Mouse (Mus musculus): Measurements from ENCODE around the gene Car5b.

The Car5b gene

DNA sequence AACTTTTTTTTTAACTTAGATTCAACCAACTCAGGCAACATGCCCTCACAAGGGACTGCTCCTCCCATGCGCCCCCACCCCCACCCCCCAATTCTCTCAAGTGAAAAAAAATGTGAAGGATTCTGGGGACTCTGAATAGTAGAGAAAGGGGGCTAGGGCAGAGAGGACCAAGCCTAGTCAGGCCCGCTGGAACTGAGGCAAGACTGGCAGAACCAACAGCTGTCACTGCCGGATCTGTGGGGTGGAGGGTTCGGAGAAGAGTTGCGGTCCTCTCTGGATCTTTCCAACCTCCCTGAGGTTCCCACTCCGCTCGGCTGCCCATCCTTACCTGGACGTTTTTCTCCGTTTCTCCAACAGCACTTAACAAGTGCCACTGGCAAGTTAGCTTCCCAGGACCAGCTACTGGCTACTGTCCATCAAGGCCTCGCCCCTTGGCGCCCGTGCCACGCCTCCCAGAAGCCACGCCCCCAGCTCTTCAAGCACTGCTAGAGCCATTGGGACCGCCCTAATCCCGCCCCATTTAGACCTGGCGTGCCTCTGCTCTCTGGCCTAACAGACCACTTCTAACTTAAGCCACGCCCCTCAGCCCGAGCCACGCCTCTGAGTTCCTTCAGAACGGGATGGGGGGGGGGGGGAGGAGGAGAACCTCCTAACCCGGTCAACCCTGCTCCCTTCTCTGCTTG, at the start of gene Car5b:
Gene Car5b, minus strand, starts transcription at position 391 of the 683 bp plus-strand sequence.
- peak; percentile 80 for DNase-seq (ENCODE audit: low spot score)

DNA sequence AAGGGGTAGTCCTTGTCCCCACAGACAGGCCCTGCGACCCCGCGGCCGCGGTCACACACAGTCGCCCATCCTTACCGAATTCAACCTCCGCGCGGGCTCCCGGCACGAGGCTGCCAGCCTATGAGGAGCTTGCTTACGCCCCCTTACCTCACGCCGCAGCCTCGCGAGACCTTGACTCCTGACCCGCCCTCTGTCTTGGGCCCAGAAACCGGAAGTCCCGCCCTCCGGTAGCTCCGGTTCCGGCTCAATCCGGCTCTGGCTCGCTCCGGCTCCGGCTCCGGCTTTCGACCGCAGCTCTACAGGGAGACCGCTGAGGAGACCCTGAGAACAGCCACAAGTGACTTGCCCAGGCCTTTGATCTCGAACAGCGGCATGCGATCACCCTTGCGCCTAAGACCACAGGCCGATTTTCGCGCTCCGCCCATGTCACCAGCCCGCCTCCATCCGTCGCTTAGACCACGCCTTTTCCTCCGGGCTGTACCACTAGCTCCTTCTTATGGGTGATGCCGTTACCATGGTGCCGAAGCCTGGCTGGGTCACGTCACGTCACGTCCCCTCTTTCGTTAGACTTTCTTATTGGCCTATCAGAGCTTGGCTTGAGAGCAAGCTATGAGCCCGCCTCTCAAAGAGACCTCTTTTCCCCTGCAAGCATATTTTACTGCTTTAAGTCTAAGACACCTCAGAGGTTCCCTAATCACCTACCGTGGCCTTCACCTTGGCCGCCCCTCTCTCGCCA, 48.4 kb upstream of the Car5b start, which contains the start of gene Siah1b:
Gene Siah1b, minus strand, starts transcription at position 454 of the 736 bp plus-strand sequence.
- DNase-seq (ENCODE audit: low spot score) = peak; percentile 83

DNA sequence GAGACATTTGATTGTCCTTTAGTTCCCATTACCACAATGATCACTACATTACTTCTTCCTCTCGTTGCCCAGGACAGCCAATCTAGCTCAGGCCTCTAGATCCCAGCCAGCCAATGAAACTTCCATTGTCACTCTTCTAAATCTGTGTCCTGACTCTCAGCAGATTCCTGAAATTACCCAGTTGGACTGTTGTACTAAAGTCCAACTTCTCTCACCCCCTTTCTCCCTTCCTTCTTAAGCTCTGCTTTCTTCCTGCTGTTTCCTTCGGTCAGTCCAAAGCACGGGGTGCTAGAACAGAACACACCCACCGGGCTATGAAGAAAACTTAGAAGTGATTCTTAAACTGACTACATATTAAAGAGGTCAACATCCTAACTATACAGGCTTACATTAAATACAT, 41.2 kb upstream of the Car5b start:
- DNase-seq (ENCODE audit: low spot score) = no peak

DNA sequence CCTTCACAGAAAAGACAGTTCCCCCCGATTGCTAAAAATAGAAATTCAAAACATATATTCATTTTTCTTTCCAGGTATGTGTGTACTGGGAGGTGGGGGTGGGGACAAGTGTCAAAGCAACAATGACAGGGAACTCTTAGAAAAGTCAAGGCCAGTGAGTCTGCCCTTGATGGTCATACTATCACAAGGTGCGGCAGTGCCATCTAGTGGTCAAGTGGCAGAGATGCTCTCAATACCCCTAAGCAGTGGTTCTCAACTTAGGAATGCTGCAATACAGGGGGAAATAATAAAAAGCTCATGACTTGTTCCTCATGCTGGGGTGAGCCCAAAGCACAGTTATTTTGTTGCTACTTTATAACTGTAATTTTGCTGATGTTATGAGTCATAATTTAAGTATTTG, 38.4 kb upstream of the Car5b start:
- peak; percentile 64 for DNase-seq (ENCODE audit: low spot score)

DNA sequence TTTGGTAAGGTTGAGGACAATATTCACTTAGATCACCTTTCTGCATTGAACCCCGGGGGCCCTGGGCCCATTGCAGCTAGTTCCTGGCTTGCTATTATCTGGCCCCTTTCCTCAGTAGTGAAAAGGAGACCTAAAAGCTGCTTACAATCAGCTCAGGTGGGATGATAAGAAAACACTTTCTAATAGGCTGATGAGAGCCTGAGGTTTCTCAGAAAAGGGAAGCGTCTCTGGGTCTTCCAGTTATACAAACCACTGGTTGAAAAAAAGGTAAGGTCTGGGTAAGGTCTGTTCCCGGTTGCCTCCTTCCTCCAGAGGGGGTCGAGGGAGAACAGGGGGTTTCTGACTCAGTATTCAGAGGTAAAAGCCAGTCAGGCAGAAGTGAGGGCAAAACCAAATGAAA, 31.3 kb upstream of the Car5b start:
- no peak for DNase-seq (ENCODE audit: low spot score)

DNA sequence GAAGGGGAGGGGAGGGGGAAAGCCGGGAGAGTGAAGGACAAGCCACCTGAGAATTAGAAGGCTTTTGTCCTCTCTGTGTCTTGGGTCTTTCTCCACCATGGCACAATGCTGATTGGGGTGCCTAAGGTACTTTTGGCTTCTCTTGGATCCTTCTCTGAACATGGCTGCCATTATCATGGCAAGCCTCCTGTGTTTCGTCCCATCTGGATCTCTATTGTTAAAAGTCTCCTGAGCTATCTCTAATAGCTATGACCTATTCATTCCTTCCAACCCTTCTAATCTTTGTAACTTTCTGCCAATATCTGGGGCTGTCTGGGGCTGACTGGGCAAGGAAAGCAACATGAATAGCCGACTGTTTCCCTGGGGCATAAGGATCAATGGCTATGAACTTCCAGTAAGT, 30.7 kb upstream of the Car5b start:
- DNase-seq (ENCODE audit: low spot score) = no peak

DNA sequence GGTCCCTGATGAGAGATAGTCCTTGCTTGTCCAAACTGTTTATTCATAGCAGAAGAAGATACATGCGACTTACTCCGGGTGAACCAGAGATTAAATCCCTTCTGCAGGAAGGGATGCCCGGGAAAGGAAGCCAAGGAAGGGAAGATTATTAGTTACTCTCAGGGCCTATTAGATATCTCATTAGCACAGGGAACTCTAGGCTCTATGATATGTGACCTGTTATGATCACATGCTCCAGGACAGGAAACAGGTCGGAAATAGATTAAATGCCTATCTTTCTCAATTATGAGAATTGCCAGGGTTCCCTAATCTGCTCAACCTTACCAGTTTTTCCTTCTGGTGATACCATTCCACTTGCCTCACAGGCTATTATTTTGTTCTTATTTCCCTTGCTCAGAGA, 27.9 kb upstream of the Car5b start:
- no peak for DNase-seq (ENCODE audit: low spot score)

DNA sequence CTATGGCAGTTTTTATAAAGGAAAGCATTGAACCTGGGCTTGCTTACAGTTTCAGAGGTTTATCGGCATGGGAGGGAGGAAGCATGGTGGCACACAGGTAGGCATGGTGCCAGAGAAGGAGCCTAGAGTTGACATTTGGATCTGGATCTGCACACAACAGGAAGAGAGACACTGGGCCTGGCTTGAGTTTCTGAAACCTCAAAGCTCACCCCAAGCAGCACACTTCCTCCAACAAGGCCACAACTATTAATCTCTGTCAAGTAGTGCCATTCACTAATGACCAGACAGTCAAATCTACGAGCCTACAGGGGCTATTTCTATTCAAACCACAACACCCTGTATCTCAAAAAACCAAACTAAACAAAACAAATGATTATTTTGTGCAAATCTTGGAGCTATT, 18.9 kb upstream of the Car5b start:
- DNase-seq (ENCODE audit: low spot score) = no peak

DNA sequence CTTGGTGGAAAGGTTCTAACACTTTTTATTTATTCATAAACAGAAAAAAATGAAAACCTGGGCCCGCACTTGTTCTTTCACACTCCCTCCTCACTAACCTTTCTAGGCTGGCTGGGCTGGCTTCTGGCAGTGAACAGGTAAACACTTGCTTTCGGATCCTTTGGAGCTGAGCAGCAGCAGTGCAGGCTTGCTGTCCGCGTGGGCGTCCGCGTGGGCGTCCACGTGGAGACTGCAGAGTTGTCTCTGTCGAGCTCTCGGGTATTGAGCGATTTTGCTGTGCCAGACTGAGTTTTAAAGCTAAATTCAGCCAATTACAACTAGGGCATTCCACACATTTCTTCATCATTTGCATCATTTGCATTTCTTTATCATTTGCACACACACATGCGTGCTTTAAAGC, 14.3 kb upstream of the Car5b start:
- no peak for DNase-seq (ENCODE audit: low spot score)

DNA sequence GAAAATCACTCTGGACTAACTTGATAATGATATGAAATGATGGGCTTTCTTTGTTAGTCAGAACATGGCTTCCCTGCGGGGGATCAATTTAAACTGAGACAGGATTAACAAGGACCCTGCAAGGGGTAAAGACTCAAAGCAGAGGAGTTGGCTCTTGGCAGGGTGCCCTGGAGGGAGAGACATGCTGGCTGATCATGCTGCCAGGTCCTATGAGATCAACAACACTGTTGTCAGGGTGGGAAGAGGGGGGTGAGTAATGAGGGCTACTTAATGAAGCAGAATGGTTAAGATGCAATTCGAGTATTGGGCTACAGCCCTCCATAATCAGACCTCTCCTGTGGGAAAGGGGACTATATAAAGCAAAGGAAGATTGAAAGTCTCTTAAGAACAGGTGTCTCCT, 11.1 kb upstream of the Car5b start:
- no peak for DNase-seq (ENCODE audit: low spot score)

DNA sequence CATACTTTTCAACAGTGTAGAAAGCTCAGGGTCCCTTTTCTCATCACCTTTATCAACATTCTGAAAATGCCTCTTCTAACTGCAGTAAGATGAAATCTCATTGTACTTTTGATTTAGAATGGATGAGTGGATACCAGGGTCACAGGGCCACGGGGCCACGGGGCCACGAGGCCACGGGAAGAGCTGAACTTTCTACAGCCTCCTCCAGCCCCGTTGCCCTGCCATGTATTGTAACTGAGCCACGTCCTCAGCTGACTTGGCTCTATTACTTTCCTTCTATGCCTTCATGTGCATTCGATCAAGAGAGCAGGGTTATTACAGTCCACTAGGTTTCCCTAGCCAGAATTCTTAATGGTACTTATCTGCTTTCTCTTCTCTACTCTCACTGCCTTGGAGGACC, 8.1 kb upstream of the Car5b start:
- no peak for DNase-seq (ENCODE audit: low spot score)

DNA sequence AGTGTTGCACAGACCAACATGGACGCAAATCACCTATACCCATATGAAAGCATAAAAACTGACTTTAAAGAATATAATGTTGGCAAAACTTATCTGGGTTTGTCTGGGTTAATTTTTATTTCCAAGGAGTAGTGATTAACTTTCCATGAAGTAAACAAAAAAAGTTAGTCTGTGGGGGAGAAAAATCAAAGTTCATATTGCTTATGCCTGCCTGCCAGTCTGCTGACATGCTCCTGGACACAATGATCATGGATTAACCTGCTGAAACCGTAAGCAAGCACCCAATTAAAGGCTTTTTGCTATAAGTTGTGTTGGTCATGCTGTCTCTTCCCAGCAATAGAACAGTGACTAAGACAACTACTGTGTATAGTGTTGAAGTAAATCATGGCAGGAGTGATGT, 7.6 kb upstream of the Car5b start:
- DNase-seq (ENCODE audit: low spot score) = no peak

DNA sequence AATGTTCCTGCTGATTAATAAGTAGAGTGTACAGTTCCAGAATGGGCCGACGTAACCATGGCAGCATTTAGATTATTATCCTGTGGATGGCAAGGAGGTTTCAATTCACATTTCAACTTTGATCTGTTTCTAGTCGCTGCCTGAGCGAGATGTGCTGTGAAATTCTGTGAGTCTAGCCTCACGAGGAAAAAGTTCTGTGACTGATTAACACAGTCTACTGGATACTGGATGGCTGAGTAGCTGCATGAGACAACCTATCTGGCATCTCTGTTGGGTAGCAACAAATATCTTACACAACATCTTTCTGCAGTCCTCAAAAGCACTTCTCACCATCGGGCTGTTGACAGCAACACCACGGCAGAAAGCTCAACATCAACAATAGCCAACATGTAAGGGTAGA, 4.7 kb upstream of the Car5b start:
- DNase-seq (ENCODE audit: low spot score) = no peak

DNA sequence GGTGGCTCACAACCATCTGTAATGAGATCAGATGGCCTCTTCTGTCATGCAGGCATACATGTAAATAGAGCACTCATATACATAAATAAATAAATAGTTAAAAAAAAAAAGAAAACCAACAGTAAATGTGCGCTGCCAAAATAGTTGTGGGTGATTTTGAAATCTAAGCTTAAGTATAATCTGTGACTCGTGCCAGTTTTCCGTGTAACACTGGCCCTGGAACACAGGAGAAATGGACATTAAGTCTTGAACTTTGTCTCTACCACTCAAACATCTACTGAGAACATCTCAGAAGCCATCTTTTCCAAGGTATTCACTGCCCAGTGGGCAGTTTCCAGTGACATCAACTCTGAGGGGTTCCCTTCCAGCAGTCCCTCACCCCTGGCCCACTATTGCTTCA, 12.2 kb downstream of the Car5b start:
- DNase-seq (ENCODE audit: low spot score) = no peak

DNA sequence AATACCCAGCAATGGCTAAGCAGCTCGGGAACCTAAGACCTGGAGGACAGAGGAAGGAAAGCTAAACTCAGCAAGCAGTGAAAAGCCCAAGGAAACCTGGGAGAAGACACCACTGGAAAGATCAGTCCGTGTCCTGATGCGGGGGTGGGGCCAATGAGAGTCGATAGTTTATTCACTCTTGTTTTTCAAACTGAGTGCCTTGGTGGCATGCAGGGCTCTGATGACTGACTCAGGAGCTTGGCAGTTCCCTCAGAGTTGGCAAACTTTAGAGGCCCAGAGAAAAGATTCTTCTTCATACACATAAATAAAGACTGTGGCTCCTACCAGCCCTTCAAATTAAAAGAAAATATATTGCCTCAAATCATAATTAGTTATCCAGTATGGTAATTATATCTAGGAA, 12.8 kb downstream of the Car5b start:
- no peak for DNase-seq (ENCODE audit: low spot score)

DNA sequence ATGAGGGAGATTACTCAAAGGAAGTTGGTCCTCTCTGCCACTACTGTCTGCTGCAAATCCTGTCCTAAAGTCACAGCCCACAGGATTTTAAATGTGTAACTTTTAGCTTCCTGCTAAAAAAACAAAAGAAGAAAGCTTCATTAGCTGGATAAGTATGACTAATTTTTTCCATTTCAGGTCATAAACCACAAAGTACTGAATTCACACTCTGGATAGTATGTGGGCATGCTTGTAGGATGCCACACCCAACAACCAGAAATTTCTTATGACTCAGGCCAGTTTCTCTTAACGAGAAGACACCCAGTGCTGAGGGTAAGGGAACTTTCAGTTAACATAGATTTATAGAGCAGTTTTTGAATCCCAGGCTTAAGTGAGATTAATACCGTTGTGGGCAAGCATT, 14.5 kb downstream of the Car5b start:
- no peak for DNase-seq (ENCODE audit: low spot score)

DNA sequence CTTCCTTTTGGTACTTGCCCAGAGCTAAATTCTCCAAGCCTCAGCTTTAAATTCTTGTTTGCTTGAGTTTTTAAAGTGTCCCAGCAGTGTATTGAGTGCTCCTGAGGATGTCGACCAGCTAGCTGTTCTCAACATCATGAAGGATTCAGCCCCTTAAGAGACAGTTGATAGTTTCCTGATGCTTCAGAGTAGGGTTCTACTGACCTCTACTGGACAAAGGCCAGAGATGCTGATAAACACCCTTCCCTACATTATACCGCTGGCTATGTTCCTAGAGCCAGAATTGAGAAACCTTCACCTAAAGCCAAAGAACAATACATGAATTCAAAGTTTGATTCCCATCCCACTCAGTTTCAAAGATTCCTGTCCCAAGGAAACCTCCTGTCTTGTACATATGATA, 23.0 kb downstream of the Car5b start:
- no peak for DNase-seq (ENCODE audit: low spot score)

DNA sequence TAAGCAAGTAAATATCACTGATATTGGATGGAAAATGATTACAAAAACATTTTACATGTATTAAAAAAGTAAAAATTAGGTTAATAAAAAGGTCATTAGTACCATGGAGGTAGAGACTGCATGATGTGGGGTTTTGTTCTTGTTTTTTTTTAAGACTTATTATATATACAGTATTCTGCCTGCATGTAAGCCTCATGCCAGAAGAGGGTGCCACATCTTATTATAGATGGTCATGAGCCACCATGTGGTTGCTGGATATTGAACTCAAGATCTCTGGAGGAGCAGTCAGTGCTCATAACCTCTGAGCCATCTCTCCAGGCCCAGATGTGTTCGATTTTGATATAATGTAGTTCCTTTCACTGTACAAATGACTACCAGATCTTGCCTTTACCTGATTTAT, 27.9 kb downstream of the Car5b start:
- DNase-seq (ENCODE audit: low spot score) = no peak

DNA sequence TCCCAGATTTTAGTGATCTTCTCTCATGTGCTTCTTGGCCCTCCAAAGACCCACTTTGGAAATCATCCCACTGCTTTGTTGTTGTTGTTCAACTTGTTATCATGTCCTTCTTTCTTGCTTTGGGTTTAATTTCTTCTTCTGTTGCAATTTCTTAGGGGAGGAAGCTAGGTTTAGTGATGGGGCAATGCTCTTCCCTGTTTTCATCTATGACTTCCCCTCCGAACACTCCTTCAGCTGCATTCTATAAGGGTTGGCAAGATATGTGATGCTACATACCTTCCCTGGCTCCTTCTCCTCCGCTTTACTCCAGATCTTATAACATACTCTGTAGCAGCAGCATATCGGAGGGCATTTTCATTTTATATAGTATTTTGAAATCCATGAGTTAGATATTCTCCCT, 31.0 kb downstream of the Car5b start:
- no peak for DNase-seq (ENCODE audit: low spot score)

DNA sequence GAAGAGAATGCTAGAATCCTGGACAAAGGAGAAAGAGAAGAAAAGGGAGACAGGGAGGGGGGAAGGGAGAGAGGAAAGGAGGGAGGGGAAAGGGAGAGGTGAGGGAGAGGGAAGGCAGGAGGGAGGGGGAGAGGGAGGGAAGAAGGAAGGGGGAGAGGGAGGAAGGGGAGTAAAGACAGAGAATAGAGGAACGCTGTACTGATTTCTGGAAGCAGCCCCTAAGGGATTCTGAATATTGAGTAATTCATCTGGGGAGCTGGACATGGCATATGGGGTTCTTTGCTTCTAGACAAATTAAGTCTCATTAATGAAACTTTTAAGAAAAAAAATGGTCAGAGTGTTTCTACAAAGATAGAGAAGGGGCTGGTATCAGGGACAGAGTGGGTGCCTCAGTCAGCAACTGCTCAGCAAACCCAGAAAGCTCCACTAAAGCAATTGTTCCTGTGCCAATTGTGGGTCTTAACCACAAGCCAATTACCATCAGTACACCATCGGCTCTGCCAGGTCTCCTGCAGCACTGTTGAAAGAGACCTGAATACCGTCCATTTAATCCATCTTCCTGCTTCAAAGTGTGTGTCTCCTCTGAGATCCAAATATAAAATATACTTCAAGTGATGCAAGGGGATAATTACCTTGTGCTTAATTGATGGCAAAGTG, 40.0 kb downstream of the Car5b start:
- no peak for DNase-seq (ENCODE audit: low spot score)

DNA sequence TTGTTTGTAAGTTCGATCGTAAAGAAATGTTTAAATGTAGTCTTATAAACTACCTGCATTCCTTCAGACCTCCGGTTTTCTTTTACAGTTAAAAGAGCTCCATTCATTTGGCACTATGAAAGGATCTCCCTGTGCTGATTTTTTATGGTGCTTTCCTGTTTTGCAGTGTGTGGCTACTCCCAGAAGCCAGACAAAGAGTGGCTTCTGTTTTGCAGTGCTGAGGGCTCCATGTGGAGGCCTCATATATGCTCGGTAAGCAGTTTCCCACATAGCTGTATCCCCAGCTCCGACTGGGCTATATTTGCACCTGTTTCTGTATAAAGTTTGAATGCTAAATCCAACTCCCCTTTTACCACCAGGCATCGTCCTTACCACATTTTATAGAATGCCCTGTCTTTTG, 45.7 kb downstream of the Car5b start:
- DNase-seq (ENCODE audit: low spot score) = no peak

DNA sequence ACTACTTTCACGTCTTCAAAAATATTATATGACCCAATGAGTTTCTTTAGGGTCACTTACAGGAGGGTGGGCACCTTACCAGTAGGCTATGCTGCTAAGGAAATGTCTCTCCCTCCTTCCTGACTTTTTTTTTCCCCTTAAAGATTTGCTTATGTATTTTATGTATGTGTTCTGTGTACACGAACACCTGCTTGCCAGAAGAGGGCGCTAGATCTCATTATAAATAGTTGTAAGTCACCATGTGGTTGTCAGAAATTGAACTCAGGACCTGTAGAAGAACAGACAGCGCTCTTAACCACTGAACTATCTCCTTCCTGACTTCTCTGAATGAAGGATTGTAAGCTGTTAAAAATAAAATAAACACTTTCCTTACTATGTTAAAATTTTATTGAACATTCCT, 46.3 kb downstream of the Car5b start:
- DNase-seq (ENCODE audit: low spot score) = no peak

DNA sequence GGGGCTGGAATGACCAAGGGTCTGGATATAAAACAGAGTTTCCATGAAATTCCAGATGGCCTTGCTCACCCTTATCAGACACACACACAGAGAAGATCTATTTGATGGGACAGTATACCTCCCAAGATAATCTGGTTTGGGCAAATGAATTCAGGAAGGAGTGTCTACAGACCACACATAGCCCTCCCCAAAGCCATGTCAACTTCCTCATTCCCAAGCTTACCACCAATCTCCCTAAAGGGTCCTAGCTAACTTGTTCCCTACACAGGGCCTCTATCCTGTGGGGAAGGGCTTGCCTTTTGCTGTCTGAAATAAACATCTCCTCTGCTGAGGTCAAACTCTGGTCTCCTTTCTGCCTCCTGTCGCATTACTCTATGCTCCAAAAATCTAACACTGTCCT, 46.7 kb downstream of the Car5b start:
- DNase-seq (ENCODE audit: low spot score) = no peak

Data from urinary bladder, postnatal 25 days (tissue).